Mouse (Mus musculus): ENCODE results near the gene Sbno1. TPM values are rescaled to one million over a fixed set of nuclear protein-coding genes. Genes with fewer than 3 reads are reported as not detected.

Gene Sbno1
- 43.0 and 45.9 TPM in 2 replicates for polyA plus RNA-seq (2012; rRNA removed)
- 65.1 and 76.3 TPM in 2 replicates for polyA plus RNA-seq (2014; fragmentation: Nextera tagmentation; extraction: Ambion mirVana)

GRCm38 (mm10) chr5:124425412-124426259 lies at the start of gene Sbno1:
Gene Sbno1, minus strand, starts transcription at chr5:124426001.
- TF ChIP-seq POLR2A (IDR thresholded peaks at IDR 0.05; ENCODE audit: borderline replicate concordance, extremely low read depth, insufficient read depth, insufficient read length), result 0 out of 2 replicates have a peak, but pooled peaks have one; percentile 24
- Histone ChIP-seq H3K4me3 (replicated peaks; ENCODE audit: low read length) (peak within 1 kb of the TSS; percentile 100), H3K36me3 (ENCODE audit: control insufficient read depth, insufficient read depth, low read length) (0 out of 2 replicates have a peak, but pooled peaks cover 7% of the 10 kb centered on the region), H3K27ac (replicated peaks; ENCODE audit: low read depth, low read length) (peak within 1 kb of the TSS; percentile 79), H3K9ac (ENCODE audit: low read depth, low read length, severe bottlenecking) (peak within 1 kb of the TSS; percentile 87), H3K9me3 (ENCODE audit: control insufficient read depth, low read length) (no peaks in the 10 kb centered on the region), H3K4me1 (ENCODE audit: control insufficient read depth, insufficient read depth, low read length) (peaks cover 8% of the 10 kb centered on the region), H3K27me3 (ENCODE audit: control insufficient read depth, insufficient read depth, low read length) (no peaks in the 10 kb centered on the region), H3K4me2 (replicated peaks; ENCODE audit: low read depth, low read length, severe bottlenecking) (peak within 1 kb of the TSS; percentile 93)
- ATAC-seq (ENCODE audit: low FRiP score, low read depth) (peak; percentile 97), DNase-seq (ENCODE audit: low spot score) (peak; percentile 96)
- 0% methylated on average over 42 of the region's 81 CpGs for WGBS

- H3K36me3 ChIP-seq (ENCODE audit: control insufficient read depth, insufficient read depth, low read length), result peaks cover 38% of the 10 kb centered on the region
- H3K9ac ChIP-seq (ENCODE audit: low read depth, low read length, severe bottlenecking), result no peak overlapping the region
- H3K4me2 ChIP-seq (replicated peaks; ENCODE audit: low read depth, low read length, severe bottlenecking), result no peak overlapping the region
- ATAC-seq (ENCODE audit: low FRiP score, low read depth) (no peak), DNase-seq (ENCODE audit: low spot score) (no peak)
- no peak overlapping the region for H3K4me3 ChIP-seq (replicated peaks; ENCODE audit: low read length)
- H3K27me3 ChIP-seq (ENCODE audit: control insufficient read depth, insufficient read depth, low read length), result no peaks in the 10 kb centered on the region
- peaks cover 3% of the 10 kb centered on the region; the same call in 1 of the 2 replicates for H3K4me1 ChIP-seq (ENCODE audit: control insufficient read depth, insufficient read depth, low read length)
- no peaks in the 10 kb centered on the region for H3K9me3 ChIP-seq (ENCODE audit: control insufficient read depth, low read length)
- no peak for TF ChIP-seq POLR2A (IDR thresholded peaks at IDR 0.05; ENCODE audit: borderline replicate concordance, extremely low read depth, insufficient read depth, insufficient read length)
- 71% methylated on average over 6 of the region's 6 CpGs for WGBS
- H3K27ac ChIP-seq (replicated peaks; ENCODE audit: low read depth, low read length), result no peak overlapping the region
These were observed 44.9 kb upstream of the Sbno1 start for GRCm38 (mm10) chr5:124470591-124471171.

GRCm38 (mm10) chr5:124469486-124469885 lies 43.7 kb upstream of the Sbno1 start:
- ATAC-seq (ENCODE audit: low FRiP score, low read depth) (no peak), DNase-seq (ENCODE audit: low spot score) (no peak)
- H3K9me3 ChIP-seq (ENCODE audit: control insufficient read depth, low read length), result no peaks in the 10 kb centered on the region
- H3K9ac ChIP-seq (ENCODE audit: low read depth, low read length, severe bottlenecking), result no peak overlapping the region
- WGBS, result 91% methylated on average over 6 of the region's 6 CpGs
- no peak overlapping the region for H3K4me3 ChIP-seq (replicated peaks; ENCODE audit: low read length)
- no peak for TF ChIP-seq POLR2A (IDR thresholded peaks at IDR 0.05; ENCODE audit: borderline replicate concordance, extremely low read depth, insufficient read depth, insufficient read length)
- H3K4me2 ChIP-seq (replicated peaks; ENCODE audit: low read depth, low read length, severe bottlenecking), result no peak overlapping the region
- no peaks in the 10 kb centered on the region for H3K4me1 ChIP-seq (ENCODE audit: control insufficient read depth, insufficient read depth, low read length)
- H3K36me3 ChIP-seq (ENCODE audit: control insufficient read depth, insufficient read depth, low read length), result peaks cover 43% of the 10 kb centered on the region
- H3K27ac ChIP-seq (replicated peaks; ENCODE audit: low read depth, low read length), result no peak overlapping the region
- H3K27me3 ChIP-seq (ENCODE audit: control insufficient read depth, insufficient read depth, low read length), result no peaks in the 10 kb centered on the region

GRCm38 (mm10) chr5:124468365-124468764 lies 42.6 kb upstream of the Sbno1 start:
- Histone ChIP-seq H3K27me3 (ENCODE audit: control insufficient read depth, insufficient read depth, low read length) (no peaks in the 10 kb centered on the region), H3K4me1 (ENCODE audit: control insufficient read depth, insufficient read depth, low read length) (no peaks in the 10 kb centered on the region), H3K9ac (ENCODE audit: low read depth, low read length, severe bottlenecking) (no peak overlapping the region), H3K36me3 (ENCODE audit: control insufficient read depth, insufficient read depth, low read length) (peaks cover 49% of the 10 kb centered on the region), H3K4me3 (replicated peaks; ENCODE audit: low read length) (no peak overlapping the region), H3K9me3 (ENCODE audit: control insufficient read depth, low read length) (no peaks in the 10 kb centered on the region), H3K4me2 (replicated peaks; ENCODE audit: low read depth, low read length, severe bottlenecking) (no peak overlapping the region), H3K27ac (replicated peaks; ENCODE audit: low read depth, low read length) (no peak overlapping the region)
- no peak for TF ChIP-seq POLR2A (IDR thresholded peaks at IDR 0.05; ENCODE audit: borderline replicate concordance, extremely low read depth, insufficient read depth, insufficient read length)
- DNase-seq (ENCODE audit: low spot score) (no peak), ATAC-seq (ENCODE audit: low FRiP score, low read depth) (no peak)
- 93% methylated on average over 7 of the region's 7 CpGs for WGBS

- H3K36me3 ChIP-seq (ENCODE audit: control insufficient read depth, insufficient read depth, low read length), result peaks cover 55% of the 10 kb centered on the region
- H3K27me3 ChIP-seq (ENCODE audit: control insufficient read depth, insufficient read depth, low read length), result no peaks in the 10 kb centered on the region
- H3K9me3 ChIP-seq (ENCODE audit: control insufficient read depth, low read length), result no peaks in the 10 kb centered on the region
- no peaks in the 10 kb centered on the region for H3K4me1 ChIP-seq (ENCODE audit: control insufficient read depth, insufficient read depth, low read length)
- H3K4me3 ChIP-seq (replicated peaks; ENCODE audit: low read length), result no peak overlapping the region
- no peak overlapping the region for H3K27ac ChIP-seq (replicated peaks; ENCODE audit: low read depth, low read length)
- 94% methylated on average over 1 of the region's 1 CpGs for WGBS
- DNase-seq (ENCODE audit: low spot score) (no peak), ATAC-seq (ENCODE audit: low FRiP score, low read depth) (no peak)
- no peak for TF ChIP-seq POLR2A (IDR thresholded peaks at IDR 0.05; ENCODE audit: borderline replicate concordance, extremely low read depth, insufficient read depth, insufficient read length)
- H3K9ac ChIP-seq (ENCODE audit: low read depth, low read length, severe bottlenecking), result no peak overlapping the region
- H3K4me2 ChIP-seq (replicated peaks; ENCODE audit: low read depth, low read length, severe bottlenecking), result no peak overlapping the region
These were observed 42.0 kb upstream of the Sbno1 start for GRCm38 (mm10) chr5:124467766-124468165.

Measured in limb, embryonic 14.5 days (tissue).